Mouse (Mus musculus): ENCODE data around the gene Efna2. TPM values are rescaled to one million over a fixed set of nuclear protein-coding genes. Genes with fewer than 3 reads are reported as not detected.

Gene Efna2
- not detected for polyA plus RNA-seq (2017; shearing (Covaris generic))

DNA sequence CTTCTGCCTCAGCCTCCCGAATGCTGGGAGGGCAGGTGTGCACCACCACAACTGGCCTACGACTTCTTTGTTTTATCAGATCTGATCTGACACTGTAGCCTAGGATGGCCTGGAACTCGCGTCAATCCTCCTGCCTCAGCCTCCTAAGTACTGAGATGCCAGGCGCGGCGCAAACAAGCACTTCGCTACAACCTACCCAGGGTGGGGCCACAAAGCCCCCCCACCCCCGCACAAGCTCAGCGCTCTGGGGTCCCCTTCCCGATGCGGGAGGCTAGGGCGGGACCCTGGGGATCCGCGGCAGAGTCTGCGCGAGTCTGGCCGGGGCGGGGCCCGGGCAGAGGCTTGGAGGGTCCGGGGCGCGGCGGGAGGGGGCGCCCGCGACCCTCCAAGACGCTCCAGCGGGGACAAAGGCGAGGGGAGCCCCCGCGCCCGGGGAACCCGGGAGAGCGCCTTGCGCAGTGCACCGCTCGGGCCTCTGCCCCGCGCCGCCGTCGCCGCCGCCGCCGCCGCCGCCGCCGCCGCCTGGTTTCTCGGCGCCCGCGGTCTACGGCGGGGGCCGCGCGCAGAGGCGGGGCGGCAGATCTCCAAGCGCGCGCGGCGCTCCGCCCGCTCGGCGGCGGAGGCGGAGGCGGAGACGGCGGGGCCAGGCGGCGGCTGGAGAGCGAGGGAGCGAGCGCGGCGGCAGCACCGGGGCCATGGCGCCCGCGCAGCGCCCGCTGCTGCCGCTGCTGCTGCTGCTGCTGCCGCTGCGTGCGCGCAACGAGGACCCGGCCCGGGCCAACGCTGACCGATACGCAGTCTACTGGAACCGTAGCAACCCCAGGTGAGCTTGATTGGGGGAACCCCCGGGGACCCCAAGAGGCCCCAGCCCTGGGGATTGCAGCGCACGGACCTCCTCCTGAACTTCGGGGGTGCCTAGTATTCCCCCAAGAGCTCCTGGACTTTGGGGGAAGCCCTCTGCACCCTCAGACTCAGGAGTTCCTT, at the start of gene Efna2:
Gene Efna2, plus strand, starts transcription at position 415 of the 984 bp plus-strand sequence.
- ATAC-seq = peak; percentile 35

DNA sequence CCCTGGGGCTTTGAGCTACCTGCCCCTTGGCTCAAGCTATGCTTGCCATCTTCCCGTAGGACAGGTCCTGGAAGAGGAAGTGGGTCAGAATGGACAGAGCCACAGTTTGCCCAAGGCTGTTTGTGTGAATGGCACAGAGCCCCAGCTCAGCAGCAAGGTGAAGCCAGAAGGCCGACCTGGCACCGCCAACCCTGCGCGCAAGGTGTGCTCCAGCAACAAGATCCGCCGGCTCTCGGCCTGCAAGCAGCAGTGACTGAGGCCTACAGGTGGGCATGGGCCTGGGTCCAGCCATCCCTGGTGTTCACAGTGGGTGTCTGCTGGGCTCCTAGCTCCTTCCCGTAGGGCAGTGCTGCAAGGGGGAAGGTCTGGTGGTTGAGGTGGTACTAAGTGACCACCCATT, 49.4 kb upstream of the Efna2 start:
- no peak for ATAC-seq

DNA sequence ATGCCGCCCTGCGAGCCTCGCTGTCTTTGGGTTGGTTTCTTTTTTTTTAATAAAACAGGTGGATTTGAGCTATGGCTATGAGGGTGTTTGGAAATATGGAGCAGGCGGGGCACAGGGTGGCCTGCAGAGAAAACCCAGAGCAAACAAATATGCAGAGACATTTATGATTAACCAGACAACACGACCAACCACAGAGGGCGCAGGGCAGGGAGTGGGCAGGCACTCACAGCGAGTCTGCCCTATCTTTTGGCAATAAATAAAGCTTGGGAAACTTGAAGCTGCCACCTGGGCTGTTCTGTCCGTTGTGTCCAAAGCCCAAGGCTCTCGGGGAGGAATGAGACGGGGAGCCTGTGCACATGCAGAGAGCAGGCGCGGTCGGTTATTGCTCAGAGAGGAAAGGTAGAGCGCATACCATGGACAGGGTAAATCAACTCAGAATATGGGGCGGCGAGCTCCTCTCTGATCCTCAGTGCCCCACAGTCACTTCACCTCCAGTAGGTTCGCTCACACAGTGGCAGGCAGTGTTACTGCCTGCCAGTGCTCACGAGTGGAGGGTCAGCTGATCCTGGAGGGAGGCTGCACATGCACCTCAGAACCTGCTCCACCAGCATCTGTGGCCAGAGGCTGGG, 48.8 kb upstream of the Efna2 start:
- ATAC-seq = no peak

DNA sequence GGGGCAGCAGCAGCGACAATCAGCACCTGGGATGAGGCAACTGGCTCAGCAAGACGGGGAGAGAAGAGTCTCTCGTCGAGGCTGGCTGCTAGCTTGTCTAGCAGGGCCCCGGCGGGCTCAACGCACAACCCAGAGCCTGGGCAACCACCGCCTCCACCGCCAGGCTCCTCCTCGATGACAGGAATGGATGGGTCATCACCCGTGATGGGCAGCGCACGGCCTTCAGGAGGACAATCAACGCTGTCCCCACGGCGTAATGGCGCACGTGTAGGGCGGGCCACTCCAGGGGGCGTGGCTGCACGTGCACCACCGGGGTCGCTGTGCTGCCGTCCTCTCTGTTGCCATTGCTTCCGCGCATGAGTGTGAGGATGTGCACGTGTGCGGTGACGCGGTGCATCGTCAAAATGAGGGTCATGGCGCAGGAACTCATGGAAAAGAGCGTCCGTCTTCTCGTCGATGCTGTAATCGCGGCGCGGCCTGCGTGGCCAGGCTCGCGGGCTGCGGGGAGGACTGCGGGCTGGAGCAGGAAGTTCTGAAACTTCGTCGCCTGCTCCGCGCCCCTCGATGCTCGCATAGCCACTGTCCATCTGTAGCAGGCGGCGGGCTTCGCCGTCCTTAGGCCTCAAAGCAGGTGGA, 47.8 kb upstream of the Efna2 start:
- ATAC-seq = no peak

DNA sequence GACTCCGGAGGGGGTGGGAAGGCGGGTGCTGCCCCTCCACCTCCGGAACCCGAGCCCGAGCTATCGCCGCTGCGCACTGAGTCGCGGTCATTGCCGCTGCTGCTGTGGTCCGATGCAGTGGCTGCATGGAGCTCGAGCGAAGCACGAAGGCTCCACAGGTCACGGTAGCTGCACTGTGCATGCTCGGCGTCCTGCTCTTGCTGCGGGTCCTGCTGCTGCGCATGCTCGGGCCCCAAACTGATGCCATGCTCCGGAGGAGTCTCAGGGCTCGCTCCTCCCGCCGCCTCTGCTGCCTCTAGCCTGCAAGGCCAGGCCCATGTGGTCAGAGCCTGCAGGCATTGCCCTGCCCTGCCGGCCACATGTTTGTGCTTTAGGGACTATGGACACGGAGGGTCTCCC, 47.3 kb upstream of the Efna2 start:
- no peak for ATAC-seq

DNA sequence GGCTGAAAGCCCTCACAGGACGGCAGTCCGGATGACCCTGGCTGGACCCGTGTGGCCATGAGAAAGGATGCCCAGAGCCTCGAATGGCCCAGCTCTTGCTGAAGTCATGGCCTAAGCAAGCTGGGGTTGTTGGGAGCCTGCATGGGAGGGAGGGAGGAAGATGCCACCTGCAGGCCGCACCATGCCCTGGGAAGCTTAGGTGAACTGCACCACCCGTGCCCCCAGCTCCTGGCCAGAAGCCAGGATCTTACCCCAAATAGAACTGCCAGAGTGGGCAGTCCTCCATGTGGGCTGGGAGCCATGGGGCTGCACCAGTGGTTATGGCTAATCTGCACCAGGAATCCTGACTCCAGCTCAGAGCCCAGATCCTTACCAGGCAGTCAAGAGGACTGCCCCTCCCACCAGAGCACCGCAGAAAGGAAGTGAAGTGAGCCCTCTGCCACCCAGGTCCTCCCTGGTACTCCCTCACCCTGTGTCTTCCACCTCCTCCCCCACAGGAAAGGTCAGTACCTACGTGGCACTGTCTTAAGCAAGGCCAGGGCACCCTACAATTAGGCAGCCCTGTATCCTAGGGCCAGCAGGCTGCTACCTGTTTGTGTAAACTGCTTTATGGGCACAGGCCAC, 45.9 kb upstream of the Efna2 start:
- ATAC-seq = no peak

DNA sequence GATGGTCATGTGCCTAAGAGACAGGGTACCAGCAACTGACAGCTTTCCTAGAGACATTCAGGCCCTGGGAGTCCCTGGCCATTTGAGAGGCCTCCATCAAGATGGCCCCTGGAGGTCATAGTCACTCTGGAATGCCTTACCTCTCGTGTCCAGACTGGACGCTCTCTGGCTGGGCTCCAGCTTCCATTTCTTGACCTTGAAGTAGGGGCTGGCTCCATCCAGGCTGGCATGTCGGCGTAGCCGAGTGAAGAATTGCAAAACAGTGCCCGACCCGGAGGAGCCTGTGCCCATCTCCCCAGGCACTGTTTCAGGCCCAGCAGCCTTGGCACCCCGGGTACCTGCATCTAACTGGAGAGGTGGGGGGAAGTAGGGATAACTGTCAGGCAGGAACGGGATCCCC, 44.9 kb upstream of the Efna2 start:
- ATAC-seq = no peak

DNA sequence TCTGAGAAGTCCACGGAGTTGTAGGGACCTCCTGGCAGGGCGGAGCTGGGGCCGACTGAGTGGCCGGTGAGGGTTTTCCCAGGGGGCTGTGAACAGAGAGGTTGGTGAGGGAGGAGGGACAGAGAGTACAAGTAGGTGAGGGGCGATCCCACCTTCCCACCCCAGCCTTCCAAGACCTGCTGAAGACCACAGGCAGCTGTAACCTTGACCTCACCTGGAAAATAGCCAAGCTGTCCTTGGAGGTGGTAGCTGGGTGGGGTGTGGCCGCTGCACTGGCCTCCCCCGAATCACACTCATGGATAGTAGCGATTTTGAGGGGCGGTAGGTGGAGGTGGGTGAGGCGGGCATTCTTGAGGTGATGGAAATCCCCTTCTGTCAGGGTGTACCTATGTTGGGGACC, 44.1 kb upstream of the Efna2 start:
- no peak for ATAC-seq

DNA sequence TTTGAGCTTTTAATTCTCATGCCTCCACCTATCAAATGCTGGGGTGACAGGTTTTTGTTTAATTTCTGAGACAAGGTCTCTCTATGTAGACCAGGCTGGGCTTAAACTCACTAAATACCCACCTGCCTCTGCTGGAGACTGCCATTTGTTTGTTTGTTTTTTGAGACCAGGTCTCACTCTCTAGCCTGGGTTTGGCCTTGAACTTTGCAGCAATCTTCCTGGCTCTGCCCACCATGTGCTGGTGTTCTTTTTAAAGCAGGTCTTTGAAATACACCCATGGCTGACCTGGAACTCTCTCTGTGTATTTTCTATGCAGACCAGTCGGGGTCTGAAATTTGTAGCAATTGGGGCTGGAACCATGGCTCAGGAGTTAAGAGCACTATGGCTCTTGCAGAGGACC, 43.6 kb upstream of the Efna2 start:
- ATAC-seq = no peak

DNA sequence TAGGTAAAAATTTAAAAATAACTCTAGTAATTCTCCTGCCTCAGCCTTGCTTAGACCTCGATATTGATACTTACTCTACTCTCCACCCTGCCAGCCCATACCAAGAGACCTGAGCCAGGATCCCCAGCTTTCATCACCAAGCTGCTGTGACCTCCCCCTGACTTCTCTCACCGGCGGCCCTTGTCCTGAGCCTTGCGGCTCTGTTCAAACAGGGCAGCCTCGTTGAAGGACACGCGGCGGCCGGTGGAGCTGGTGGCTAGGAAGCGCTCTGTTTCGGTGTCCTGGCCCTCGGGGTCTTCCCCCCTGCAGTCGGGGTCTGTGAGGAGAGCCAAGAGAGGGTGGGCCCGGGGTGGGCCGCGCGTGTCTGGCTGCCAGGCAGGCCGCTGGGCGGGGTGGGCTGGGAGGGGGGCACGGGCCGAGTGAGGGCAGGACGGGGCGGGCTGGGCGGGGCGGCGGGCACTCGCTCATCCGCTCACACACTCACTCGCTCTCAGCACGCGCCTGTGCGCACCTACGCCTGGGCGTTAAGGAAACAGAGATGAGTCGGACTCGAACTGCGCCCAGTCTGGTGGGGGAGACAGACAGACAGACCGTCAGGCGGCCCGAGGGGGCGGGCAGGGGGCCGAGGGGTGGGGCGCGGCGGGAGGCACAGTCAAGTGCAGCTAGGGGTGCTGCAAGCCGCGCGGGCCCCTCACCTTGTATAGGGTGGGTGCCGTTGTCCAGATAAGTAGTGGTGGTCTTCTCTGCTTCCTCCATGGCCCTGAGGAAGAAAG, 42.9 kb upstream of the Efna2 start:
- ATAC-seq = no peak

DNA sequence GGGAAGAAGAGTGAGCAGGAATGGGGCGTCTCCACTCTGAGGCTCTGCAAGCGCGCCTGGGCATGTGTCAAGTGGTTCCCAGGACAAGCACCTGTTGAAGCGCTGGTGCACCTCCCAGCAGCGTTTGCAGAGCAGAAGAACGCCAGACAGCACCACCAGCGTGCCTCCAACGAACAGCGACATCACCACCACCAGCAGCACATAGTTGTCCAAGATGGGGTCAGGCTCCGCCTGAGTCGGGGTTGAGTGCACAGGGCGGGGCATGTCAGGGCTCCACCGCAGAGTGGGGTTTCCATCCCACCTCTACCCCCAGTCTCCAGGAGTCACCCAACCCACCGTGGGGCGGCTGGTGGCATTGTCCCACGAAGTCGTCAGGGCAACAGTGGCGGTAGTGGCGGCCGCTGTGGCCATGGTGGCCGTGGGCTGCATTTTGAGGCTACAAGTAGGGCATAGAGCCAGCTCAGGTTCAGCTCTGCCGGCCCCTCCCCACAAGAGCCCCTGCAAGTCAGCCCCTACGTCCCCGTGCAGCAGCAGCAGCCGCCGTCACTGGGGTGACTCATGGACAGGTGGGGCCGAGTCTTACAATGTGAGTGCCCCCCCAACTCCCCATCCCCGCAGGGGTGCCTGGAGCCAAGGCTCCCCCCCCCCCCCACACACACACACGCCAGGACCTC, 42.2 kb upstream of the Efna2 start:
- ATAC-seq = no peak

DNA sequence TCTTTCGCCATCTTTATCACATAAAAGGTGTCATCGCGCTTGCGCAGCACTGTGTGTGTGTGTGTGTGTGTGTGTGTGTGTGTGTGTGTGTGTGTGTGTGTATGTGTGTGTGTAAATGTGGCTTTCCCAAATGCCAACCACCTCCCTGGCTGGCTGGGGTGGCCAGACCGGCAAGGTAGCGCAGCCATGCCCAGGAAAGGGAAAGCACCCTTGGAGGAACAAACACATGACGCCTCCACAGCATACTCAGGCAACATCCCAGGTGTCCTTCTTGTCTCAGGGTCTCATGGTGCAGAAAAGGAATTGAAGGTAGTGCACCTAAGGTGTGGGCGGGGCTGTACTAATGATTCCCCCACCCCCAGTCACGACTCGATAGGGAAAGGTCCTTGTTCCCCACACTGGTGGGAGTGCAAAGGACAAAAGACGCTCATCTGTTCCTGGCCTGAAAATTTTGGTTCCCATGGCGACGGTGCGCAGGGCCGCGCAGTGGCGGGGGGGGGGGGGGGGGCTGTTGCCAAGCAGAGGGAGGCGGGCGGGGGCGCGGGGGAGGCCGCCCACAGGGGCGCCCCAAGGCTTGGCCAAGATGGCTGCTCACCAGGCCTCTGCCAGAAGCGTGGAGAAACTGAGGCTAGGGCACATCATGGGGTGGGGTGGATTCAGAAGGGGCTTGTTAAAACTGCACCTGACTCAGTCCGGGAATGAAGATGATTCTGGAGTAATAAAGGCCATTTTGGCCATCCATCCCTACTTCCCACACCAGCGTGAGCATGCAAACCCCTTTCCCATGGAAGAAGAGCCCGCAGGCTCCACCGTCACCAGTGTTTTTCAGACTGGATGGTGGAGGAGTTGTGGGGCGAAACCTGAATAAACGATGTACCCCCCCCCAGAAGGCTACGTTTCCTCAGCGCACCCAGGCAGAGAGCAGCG, 41.4 kb upstream of the Efna2 start:
- no peak for ATAC-seq

DNA sequence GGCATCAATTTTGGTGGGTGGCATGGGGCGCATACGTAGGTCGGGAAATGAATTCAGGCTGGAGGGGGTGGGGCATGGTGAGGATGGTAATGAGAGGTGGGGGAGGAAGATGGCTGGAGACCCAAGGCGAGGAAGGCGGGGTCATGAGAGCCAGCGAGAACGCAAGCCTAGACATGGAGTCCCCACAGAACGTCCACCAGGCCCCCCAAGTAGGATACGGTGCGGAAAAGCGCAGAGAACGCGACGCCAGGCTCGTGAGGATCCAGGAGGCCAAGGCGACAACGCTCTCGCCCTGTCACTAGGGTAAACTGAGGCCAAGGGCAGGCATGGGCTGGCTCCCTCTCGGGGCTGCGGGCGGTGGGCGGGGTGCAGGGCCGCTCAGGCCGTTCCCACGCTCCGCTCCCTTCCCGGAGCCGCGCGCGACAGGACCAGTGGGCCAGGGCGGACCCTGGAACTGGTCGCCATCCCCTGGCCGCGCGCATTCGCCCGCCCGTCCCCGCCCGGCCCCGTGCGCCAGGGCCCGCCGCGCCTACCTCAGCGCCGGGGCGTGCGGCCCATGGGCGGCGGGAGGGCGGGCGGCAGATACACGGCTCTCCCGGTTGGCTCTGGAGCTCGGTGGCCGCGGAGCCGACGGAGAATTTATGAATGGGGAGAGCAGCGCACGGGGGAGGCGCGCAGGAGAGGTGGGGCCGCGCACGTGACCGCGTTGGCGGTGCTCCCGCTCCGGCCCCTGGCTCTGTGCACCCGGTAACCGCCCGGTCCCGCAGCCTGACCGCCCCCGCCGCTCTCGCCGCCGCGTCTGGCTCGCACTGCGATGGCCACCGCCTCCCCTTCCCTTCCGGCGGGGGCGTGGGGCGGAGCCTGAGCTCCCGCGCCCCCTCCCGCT, 40.5 kb upstream of the Efna2 start, which contains the start of gene Atp5d:
Gene Atp5d, plus strand, starts transcription at position 80 of the 886 bp plus-strand sequence.
- no peak for ATAC-seq

DNA sequence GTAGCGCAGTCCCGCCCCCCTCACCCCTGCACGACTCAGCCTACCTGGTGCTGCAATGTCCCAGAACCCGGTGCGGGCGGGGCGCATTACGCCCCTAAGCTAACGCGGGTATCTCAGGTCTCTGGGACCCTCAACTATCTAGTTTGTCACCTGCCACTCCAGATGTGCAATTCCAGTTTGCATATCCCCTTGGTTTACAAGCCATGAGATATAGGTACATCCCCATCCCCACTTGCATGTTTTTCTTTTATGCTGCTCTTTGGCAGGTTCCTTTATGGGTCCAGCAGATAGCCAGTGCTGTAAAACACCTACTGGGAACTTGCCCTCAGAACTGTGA, 39.9 kb upstream of the Efna2 start:
- no peak for ATAC-seq

DNA sequence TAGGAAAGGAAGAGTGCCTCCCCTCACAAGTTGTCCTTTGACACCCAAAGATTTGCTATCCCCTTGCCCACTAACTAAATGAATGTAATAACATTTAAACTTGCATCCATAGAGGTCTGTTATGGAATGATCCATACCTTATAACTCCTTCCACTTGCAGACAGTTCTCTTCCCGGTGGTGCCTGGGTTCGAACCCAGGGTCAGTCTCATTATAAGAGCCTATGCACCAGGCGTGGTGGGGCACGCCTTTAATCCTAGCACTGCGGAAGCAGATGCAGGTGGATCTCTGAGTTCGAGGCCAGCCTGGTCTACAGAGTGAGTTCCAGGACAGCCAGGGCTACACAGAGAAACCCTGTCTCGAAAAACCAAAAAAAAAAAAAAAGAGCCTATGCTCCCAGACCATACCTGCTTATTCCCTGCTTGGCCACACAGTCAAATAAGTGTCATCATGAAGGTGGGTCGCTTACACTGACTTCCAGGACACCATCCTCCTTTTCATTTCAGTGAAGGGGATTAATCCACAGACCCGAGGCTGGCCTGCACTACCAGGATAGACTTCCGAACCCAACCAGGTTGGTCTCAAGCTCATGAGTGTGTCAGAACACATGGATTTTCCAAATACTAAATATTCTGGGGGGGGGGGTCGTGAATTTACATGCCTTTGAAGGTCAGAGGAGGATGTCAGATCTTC, 39.2 kb upstream of the Efna2 start:
- no peak for ATAC-seq

DNA sequence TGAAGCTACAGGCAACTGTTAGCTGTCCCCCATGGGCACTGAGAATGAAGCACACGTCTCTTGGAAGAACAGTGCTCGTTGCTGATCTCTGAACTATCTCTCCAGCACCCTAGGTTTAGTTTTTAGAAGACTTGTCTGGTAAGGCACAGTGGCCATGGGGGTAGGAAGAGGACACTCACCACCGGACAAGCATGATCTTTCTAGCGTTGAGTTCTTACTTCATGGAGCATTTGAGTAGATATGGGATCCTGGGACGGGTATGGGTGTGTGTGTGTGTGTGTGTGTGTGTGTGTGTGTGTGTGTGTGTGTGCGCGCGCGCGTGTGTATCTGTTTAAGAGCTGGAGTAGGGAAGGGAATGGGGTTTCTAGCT, 38.6 kb upstream of the Efna2 start, which contains the start of gene Cbarp:
Gene Cbarp, minus strand, starts transcription at position 170 of the 370 bp plus-strand sequence.
- ATAC-seq = no peak

DNA sequence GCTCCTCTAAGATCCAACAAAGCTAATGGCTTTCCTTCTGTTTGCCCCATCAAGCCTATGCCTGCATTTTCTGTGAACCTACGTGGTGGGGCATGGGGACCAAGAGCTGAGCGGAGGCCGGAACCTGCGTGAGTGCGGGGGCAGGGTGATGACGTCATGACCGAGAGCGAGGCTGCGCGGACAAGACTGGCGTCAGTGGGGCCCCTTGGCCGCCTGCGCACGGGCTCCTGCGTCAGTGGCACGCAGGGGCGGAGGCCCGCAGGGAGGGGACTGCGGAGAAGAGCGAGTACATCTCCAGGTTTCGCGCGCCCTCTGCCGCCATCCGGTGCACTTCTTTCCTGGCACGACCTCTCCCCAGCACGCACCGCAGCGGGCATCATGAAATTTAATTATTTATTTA, 38.0 kb upstream of the Efna2 start:
- ATAC-seq = peak; percentile 83

DNA sequence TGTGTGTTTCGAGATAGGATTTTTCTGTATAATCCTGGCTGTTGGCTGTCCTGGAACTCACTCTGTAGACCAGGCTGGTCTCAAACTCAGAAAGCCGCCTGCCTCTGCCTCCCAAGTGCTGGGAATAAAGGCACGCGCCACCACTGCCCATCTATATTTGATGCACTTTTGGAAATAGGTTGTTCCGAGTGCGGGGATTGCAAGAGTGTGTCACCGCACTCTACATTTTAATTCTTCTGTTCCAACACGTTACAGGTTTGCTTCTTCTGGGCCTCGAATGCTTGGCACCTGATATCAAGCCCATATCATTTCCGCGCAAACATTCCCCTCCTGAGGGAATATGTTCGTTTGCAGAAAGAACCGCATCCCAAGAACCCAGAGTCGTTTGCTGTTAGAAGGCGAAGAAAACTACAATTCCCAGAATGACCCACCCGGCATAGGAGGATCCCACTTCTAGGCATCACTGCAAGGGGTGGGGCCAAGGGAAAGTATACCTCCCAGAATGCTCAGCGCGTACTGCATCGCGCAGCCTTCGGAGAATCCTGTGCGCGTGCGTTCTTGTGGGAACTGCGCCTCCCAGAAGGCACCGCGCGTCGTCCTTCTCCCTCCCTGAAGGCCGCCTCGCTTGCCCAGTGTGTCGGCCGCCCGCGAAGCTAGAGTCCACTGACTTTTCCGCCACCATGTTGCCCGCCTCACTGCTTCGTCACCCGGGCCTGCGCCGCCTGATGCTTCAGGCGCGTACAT, 37.3 kb upstream of the Efna2 start:
- peak; percentile 65 for ATAC-seq

Data from inflammation-experienced regulatory T-cells, adult 6 months (primary cell).